Mouse (Mus musculus): Measurements from ENCODE around the gene Pfdn6.

The Pfdn6 gene

GRCm38 (mm10) chr17:33917656-33918292, 22.4 kb downstream of the Pfdn6 start:
- ChIA-PET CTCF (interaction anchor here in 2 of 4 experiments (0.6 to 0.8 kb wide), 2 partner anchors 9 to 78 kb away, joined by 4 read pairs; partner anchors contain the start of gene Daxx (in 1 of the 2)), POLR2A (interaction anchor here in 3 of 4 experiments (0.7 to 13.1 kb wide), 12 partner anchors 8 to 234 kb away, joined by 7 to 258 read pairs (median 42); partner anchors contain the start of genes B3galt4 (in 2 of the 3), Daxx (in 2 of the 3), Rgl2 (in 2 of the 3) and Ndufa7 (in 1 of the 3))

DNA sequence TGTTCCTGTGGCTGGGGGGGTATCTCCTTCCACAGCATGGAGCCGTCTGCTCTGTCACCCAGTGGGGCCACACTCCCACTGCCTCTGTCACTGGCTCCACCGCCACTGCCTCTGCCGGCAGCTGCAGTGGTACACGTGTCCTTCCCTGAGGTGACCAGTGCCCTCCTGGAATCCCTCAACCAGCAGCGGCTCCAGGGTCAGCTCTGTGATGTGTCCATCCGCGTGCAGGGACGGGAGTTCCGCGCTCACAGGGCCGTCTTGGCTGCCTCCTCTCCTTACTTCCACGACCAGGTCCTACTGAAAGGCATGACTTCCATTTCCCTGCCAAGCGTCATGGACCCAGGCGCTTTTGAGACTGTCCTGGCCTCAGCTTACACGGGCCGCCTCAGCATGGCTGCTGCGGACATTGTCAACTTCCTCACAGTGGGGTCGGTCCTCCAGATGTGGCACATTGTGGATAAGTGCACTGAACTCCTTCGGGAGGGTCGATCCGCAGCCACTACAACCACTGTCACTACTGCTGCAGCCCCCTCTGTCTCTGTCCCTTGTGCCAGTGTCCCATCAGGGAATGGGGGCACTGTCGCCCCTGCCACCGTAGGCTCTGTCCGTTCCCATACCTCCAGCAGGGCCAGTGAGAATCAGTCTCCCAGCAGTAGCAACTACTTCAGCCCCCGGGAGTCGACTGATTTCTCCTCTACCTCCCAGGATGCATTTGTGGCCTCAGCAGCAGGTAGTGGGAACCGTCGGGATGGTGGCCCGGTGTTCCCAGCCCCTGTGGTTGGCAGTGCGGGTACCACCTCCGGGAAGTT, 23.1 kb downstream of the Pfdn6 start:
- POLR2A ChIA-PET: interaction anchor here in 3 of 4 experiments (0.5 to 13.1 kb wide), 36 partner anchors 8 to 205 kb away, joined by 3 to 258 read pairs (median 11); partner anchors contain the start of genes B3galt4 (in 3 of the 3), Ndufa7 (in 3 of the 3), Rps18 (in 3 of the 3) and Rps28 (in 3 of the 3)

GRCm38 (mm10) chr17:33916294-33916693, 23.8 kb downstream of the Pfdn6 start:
- CTCF ChIA-PET: interaction anchor here in 3 of 4 experiments (0.6 to 3.5 kb wide), 15 partner anchors 8 to 115 kb away, joined by 3 to 31 read pairs (median 4); partner anchors contain the start of genes Kifc1 (in 1 of the 3), Rxrb (in 1 of the 3) and Slc39a7 (in 1 of the 3)
- POLR2A ChIA-PET: interaction anchor here (0.5 to 13.1 kb wide), 64 partner anchors 8 to 330 kb away, joined by 3 to 258 read pairs (median 6); partner anchors contain the start of genes B3galt4 (in 3 of the 4), H2-DMa (in 3 of the 4), Ndufa7 (in 3 of the 4) and Rps18 (in 3 of the 4)

More for the DNA sequence above, 23.1 kb downstream of the Pfdn6 start:
- CTCF ChIA-PET: interaction anchor here in 3 of 4 experiments (0.8 to 3.5 kb wide), 5 partner anchors 8 to 52 kb away, joined by 3 to 31 read pairs (median 4); partner anchors contain the start of gene Daxx (in 1 of the 3)

DNA sequence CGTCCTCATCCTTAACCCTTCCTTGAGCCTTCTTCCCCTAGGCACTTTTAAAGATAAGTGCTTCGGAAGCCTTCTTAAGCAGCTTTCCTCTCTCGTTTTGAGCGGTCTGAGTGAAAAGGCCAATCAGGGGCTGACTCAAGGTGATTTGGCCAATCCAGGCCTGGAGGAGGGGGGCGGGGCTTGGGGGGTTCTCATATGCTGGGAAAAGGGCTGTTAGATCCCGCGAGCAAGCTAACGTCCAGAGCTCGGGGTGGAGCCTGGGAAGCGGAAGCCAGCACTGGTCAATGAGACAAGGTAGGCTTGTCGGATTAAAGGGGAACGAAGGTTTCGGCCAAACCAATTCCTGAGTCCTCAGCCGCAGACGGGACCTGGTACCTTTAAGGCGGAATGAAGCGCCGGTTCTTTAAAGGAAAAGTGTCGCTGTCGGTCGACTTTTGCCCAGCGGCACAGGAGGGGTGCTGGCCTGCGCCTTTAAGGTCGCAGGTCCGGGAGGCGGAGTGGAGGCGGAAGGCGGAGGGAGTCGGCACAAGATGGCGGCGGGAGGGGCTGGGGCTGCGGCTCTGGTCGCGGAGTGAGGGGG, 24.4 kb downstream of the Pfdn6 start, which contains the start of the genes Tapbp and Zbtb22:
Tapbp (plus strand) TSS at position 229 of the 580 bp plus-strand sequence.
Zbtb22 (plus strand) TSS at position 234 of the 580 bp plus-strand sequence.
- ChIA-PET POLR2A (interaction anchor here (0.5 to 13.1 kb wide), 73 partner anchors 8 to 455 kb away, joined by 3 to 258 read pairs (median 6); partner anchors contain the start of genes B3galt4 (in 3 of the 4), H2-DMa (in 3 of the 4), Ndufa7 (in 3 of the 4) and Rgl2 (in 3 of the 4)), CTCF (interaction anchor here (0.6 to 3.5 kb wide), 22 partner anchors 8 to 193 kb away, joined by 3 to 31 read pairs (median 4); partner anchors contain the start of genes Kifc1 (in 1 of the 4), Rxrb (in 1 of the 4) and Slc39a7 (in 1 of the 4))

GRCm38 (mm10) chr17:33914969-33915391, 25.2 kb downstream of the Pfdn6 start:
- ChIA-PET POLR2A (interaction anchor here (0.6 to 13.1 kb wide), 49 partner anchors 7 to 455 kb away, joined by 3 to 258 read pairs (median 7); partner anchors contain the start of genes B3galt4 (in 3 of the 4), H2-DMa (in 3 of the 4), Rgl2 (in 3 of the 4) and Rps18 (in 3 of the 4)), CTCF (interaction anchor here (0.6 to 3.5 kb wide), 17 partner anchors 8 to 1202 kb away, joined by 3 to 31 read pairs (median 5); partner anchors contain the start of gene Kifc1 (in 1 of the 4))

GRCm38 (mm10) chr17:33913905-33914304, 26.2 kb downstream of the Pfdn6 start:
- POLR2A ChIA-PET: interaction anchor here in 3 of 4 experiments (0.7 to 13.1 kb wide), 11 partner anchors 6 to 922 kb away, joined by 3 to 258 read pairs (median 44); partner anchors contain the start of genes B3galt4 (in 2 of the 3), Daxx (in 1 of the 3), Kifc1 (in 1 of the 3) and Rgl2 (in 1 of the 3)
- CTCF ChIA-PET: interaction anchor here in 3 of 4 experiments (0.6 to 3.5 kb wide), 5 partner anchors 11 to 1182 kb away, joined by 3 to 31 read pairs (median 10); no protein-coding TSS in a partner anchor

GRCm38 (mm10) chr17:33913264-33913663, 26.9 kb downstream of the Pfdn6 start:
- CTCF ChIA-PET: interaction anchor here (0.6 to 5.2 kb wide), 8 partner anchors 10 to 1181 kb away, joined by 3 to 51 read pairs (median 4); no protein-coding TSS in a partner anchor
- POLR2A ChIA-PET: interaction anchor here in 3 of 4 experiments (0.6 to 13.1 kb wide), 16 partner anchors 9 to 153 kb away, joined by 3 to 258 read pairs (median 6); partner anchors contain the start of genes B3galt4 (in 3 of the 3), Ndufa7 (in 2 of the 3), Rps18 (in 2 of the 3) and Rps28 (in 2 of the 3)

DNA sequence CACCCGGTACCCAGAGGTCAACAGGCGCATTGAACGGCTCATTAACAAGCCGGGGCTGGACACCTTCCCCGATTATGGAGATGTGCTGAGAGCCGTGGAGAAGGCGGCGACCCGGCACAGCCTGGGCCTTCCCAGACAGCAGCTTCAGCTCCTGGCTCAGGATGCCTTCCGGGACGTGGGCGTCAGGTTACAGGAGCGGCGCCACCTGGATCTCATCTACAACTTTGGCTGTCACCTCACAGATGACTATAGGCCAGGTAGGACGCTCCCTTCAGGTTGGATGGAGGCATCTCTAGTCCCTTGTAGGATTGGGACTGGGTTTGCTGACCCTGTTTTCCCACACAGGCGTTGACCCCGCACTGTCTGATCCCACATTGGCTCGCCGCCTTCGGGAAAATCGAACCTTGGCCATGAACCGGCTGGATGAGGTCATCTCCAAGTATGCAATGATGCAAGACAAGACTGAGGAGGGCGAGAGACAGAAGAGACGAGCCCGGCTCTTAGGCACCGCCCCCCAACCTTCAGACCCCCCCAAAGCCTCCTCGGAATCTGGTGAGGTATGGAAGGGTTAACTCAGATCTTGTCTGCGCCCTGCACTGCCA, 28.2 kb downstream of the Pfdn6 start:
- POLR2A ChIA-PET: interaction anchor here (0.5 to 13.1 kb wide), 24 partner anchors 8 to 152 kb away, joined by 3 to 258 read pairs (median 6); partner anchors contain the start of genes B3galt4 (in 4 of the 4), Ndufa7 (in 2 of the 4), Pfdn6 (in 2 of the 4) and Rps18 (in 2 of the 4)
- CTCF ChIA-PET: interaction anchor here (0.6 to 5.2 kb wide), 12 partner anchors 12 to 110 kb away, joined by 3 to 51 read pairs (median 4); partner anchors contain the start of gene Rgl2 (in 1 of the 4)

GRCm38 (mm10) chr17:33911052-33911812, 28.9 kb downstream of the Pfdn6 start:
- ChIA-PET POLR2A (interaction anchor here (0.5 to 13.1 kb wide), 28 partner anchors 6 to 151 kb away, joined by 3 to 258 read pairs (median 6); partner anchors contain the start of genes B3galt4 (in 4 of the 4), Ndufa7 (in 4 of the 4), Rps28 (in 4 of the 4) and Pfdn6 (in 2 of the 4)), CTCF (interaction anchor here (0.7 to 5.2 kb wide), 15 partner anchors 8 to 103 kb away, joined by 3 to 51 read pairs (median 4); partner anchors contain the start of genes Ndufa7 (in 1 of the 4), Rgl2 (in 1 of the 4) and Rps28 (in 1 of the 4))

- CTCF ChIA-PET: interaction anchor here (0.7 to 5.2 kb wide), 15 partner anchors 9 to 86 kb away, joined by 3 to 51 read pairs (median 6); partner anchors contain the start of genes Ndufa7 (in 1 of the 4) and Rps28 (in 1 of the 4)
- POLR2A ChIA-PET: interaction anchor here (0.6 to 13.1 kb wide), 29 partner anchors 7 to 209 kb away, joined by 3 to 258 read pairs (median 11); partner anchors contain the start of genes Ndufa7 (in 4 of the 4), Rps28 (in 4 of the 4), B3galt4 (in 2 of the 4) and H2-DMa (in 2 of the 4)
Observed at GRCm38 (mm10) chr17:33910346-33911051, 29.6 kb downstream of the Pfdn6 start.

- ChIA-PET POLR2A (interaction anchor here (0.7 to 13.1 kb wide), 36 partner anchors 7 to 311 kb away, joined by 3 to 258 read pairs (median 10); partner anchors contain the start of genes Ndufa7 (in 3 of the 4), Rps28 (in 3 of the 4), B3galt4 (in 2 of the 4) and H2-DMa (in 2 of the 4)), CTCF (interaction anchor here (0.7 to 5.2 kb wide), 12 partner anchors 9 to 85 kb away, joined by 3 to 51 read pairs (median 8); partner anchors contain the start of genes Ndufa7 (in 1 of the 4) and Rps28 (in 1 of the 4))
Observed at GRCm38 (mm10) chr17:33909869-33910250, 30.3 kb downstream of the Pfdn6 start.

GRCm38 (mm10) chr17:33909077-33909868, 30.9 kb downstream of the Pfdn6 start, which contains the start of gene Daxx:
TSS of gene Daxx (plus strand) at chr17:33909414.
- POLR2A ChIA-PET: interaction anchor here (0.6 to 13.1 kb wide), 78 partner anchors 7 to 1250 kb away, joined by 3 to 258 read pairs (median 4); partner anchors contain the start of genes B3galt4 (in 4 of the 4), H2-DMa (in 3 of the 4), Ndufa7 (in 3 of the 4) and Rps18 (in 3 of the 4)
- CTCF ChIA-PET: interaction anchor here in 3 of 4 experiments (0.6 to 5.2 kb wide), 20 partner anchors 8 to 216 kb away, joined by 3 to 51 read pairs (median 6); partner anchors contain the start of genes Kifc1 (in 2 of the 3), Ndufa7 (in 1 of the 3) and Rps28 (in 1 of the 3)
